Mouse (Mus musculus): ENCODE measurements around the gene Thap3.

DNA sequence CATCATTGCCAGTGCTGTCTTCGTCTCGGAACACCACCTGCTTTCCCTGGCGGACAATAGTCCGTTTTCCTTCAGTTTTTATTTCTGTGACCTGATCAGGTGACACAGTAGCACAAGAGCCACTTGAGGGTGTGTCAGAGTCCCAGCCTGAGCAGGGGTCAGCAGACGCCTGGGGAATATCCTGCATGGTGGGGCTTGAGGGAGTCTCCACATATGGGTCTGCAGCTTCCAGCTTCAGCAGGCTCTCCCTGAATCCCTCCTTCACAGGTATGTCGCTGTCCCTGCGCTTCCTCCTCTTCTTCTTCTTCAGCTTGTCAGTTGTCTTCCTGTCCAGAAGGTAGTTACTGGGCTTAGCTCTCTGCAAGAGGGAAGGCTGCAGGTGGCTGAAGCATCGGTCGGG, 3.3 kb upstream of the Thap3 start:
- no peak for TF ChIP-seq CTCF (IDR thresholded peaks at IDR 0.05; ENCODE audit: low read depth)
- TF ChIP-seq EP300 (IDR thresholded peaks at IDR 0.05; ENCODE audit: low read depth): no peak

Measured in liver, postnatal 0 days (tissue).